Mouse (Mus musculus) liver, adult 2 months (tissue): ENCODE data around the gene Mrpl42. TPM values are rescaled to one million over a fixed set of nuclear protein-coding genes. Genes with fewer than 3 reads are reported as not detected.

Experiments used
- DNase-seq: peaks from one replicate; pipeline ENCODE4 v3.0.0-alpha.2; 2011; ENCODE audit warnings: low read depth, low spot score; ENCODE audit errors: extremely low read depth
- H3K27ac ChIP-seq: fragments of 200-500 bp; replicated peaks from 2 replicates; pipeline ENCODE4 v1.5.1; 2012; ENCODE audit warnings: low read depth, mild to moderate bottlenecking, control low read depth, inconsistent platforms, low read length; ENCODE audit not compliant: insufficient read depth
- H3K27me3 ChIP-seq: fragments of 200-500 bp; 2 replicates; pipeline ENCODE4 v1.6.1; 2012; ENCODE audit warnings: mild to moderate bottlenecking, moderate library complexity, low read length, inconsistent platforms; ENCODE audit not compliant: control insufficient read depth, insufficient read depth
- H3K36me3 ChIP-seq: fragments of 200-500 bp; 2 replicates; pipeline ENCODE4 v1.6.1; 2012; ENCODE audit warnings: low read length, inconsistent platforms; ENCODE audit not compliant: control insufficient read depth, insufficient read depth
- H3K4me1 ChIP-seq: fragments of 200-500 bp; 2 replicates; pipeline ENCODE4 v1.6.1; 2011; ENCODE audit warnings: low read length; ENCODE audit not compliant: control insufficient read depth, insufficient read depth
- H3K4me3 ChIP-seq: fragments of 200-500 bp; 2 replicates; pipeline ENCODE4 v1.5.1; 2011; ENCODE audit warnings: low read depth, mild to moderate bottlenecking, control low read depth, low read length, moderate library complexity; ENCODE audit not compliant: insufficient read depth
- H3K79me2 ChIP-seq: fragments of 200-500 bp; 2 replicates; pipeline ENCODE4 v1.6.1; 2012; ENCODE audit warnings: inconsistent platforms, mild to moderate bottlenecking, low read length, moderate library complexity; ENCODE audit not compliant: control insufficient read depth, insufficient read depth
- H3K9ac ChIP-seq: fragments of 200-500 bp; 2 replicates; pipeline ENCODE4 v1.6.1; 2012; ENCODE audit warnings: low read depth, mild to moderate bottlenecking, control low read depth, inconsistent platforms, low read length
- CTCF ChIP-seq: fragments of 200-500 bp; IDR thresholded peaks from 2 replicates; pipeline ENCODE4 v1.5.1; 2011; ENCODE audit warnings: low read depth, low read length, control low read depth
- POLR2A ChIP-seq: fragments of 200-500 bp; IDR thresholded peaks from 2 replicates; pipeline ENCODE4 v1.6.1; 2011; ENCODE audit warnings: low read length, control low read depth; ENCODE audit not compliant: insufficient read depth; ENCODE audit errors: extremely low read depth
- WGBS: fragments of 180-500 bp; shearing (Covaris S2); methylation state at CpG from one replicate; pipeline ENCODE4 v1.1.7; 2018; 5-methylcytosine and 5-hydroxymethylcytosine counted together
- polyA plus RNA-seq: library from polyadenylated mRNA; depleted of rRNA; stranded (reverse); fragments of >200 nt; gene quantifications from 2 replicates; pipeline ENCODE4 v1.2.3, GENCODE M21; 2012
- total RNA-seq: library from RNA; depleted of rRNA; stranded (reverse); fragments of >200 nt; gene quantifications from 2 replicates; pipeline ENCODE4 v1.2.3, GENCODE M21; 2014

Mrpl42 gene
- total and polyA plus RNA-seq, 2 experiments: 73.1 to 98.5 TPM

GRCm38 (mm10) chr10:95471889-95472547 is 29.7 kb downstream of the Mrpl42 start:
- H3K9ac ChIP-seq: no peak overlapping the region
- H3K4me1 ChIP-seq: no peaks in the 10 kb centered on the region
- H3K4me3 ChIP-seq: no peak overlapping the region
- no peak for DNase-seq
- H3K27me3 ChIP-seq: no peaks in the 10 kb centered on the region
- 92% methylated on average over 11 of the region's 11 CpGs for WGBS
- no peaks in the 10 kb centered on the region for H3K79me2 ChIP-seq
- TF ChIP-seq POLR2A (no peak), CTCF (no peak)
- no peaks in the 10 kb centered on the region for H3K36me3 ChIP-seq
- H3K27ac ChIP-seq: no peak overlapping the region

GRCm38 (mm10) chr10:95471186-95471585 is 30.6 kb downstream of the Mrpl42 start:
- Histone ChIP-seq H3K79me2 (no peaks in the 10 kb centered on the region), H3K27me3 (no peaks in the 10 kb centered on the region), H3K27ac (no peak overlapping the region), H3K36me3 (no peaks in the 10 kb centered on the region), H3K4me1 (no peaks in the 10 kb centered on the region), H3K4me3 (no peak overlapping the region), H3K9ac (no peak overlapping the region)
- no peak for DNase-seq
- TF ChIP-seq CTCF: no peak
- no peak for TF ChIP-seq POLR2A
- WGBS: 78% methylated on average over 3 of the region's 3 CpGs

- Histone ChIP-seq H3K9ac (no peak overlapping the region), H3K27ac (no peak overlapping the region), H3K36me3 (no peaks in the 10 kb centered on the region), H3K27me3 (no peaks in the 10 kb centered on the region), H3K4me1 (no peaks in the 10 kb centered on the region), H3K79me2 (no peaks in the 10 kb centered on the region), H3K4me3 (no peak overlapping the region)
- TF ChIP-seq POLR2A (no peak), CTCF (no peak)
- WGBS: 76% methylated on average over 4 of the region's 4 CpGs
- DNase-seq: no peak
Measured at GRCm38 (mm10) chr10:95468894-95469293, 32.8 kb downstream of the Mrpl42 start.

GRCm38 (mm10) chr10:95465485-95465896 is 36.2 kb downstream of the Mrpl42 start:
- DNase-seq: no peak
- no peaks in the 10 kb centered on the region for H3K27me3 ChIP-seq
- no peak for TF ChIP-seq POLR2A
- no peak for TF ChIP-seq CTCF
- 50% methylated on average over 4 of the region's 4 CpGs for WGBS
- no peak overlapping the region for H3K4me3 ChIP-seq
- no peaks in the 10 kb centered on the region for H3K79me2 ChIP-seq
- H3K27ac ChIP-seq: no peak overlapping the region
- no peaks in the 10 kb centered on the region for H3K4me1 ChIP-seq
- no peak overlapping the region for H3K9ac ChIP-seq
- no peaks in the 10 kb centered on the region for H3K36me3 ChIP-seq

GRCm38 (mm10) chr10:95464527-95464926 is 37.2 kb downstream of the Mrpl42 start:
- TF ChIP-seq CTCF (no peak), POLR2A (no peak)
- Histone ChIP-seq H3K27me3 (no peaks in the 10 kb centered on the region), H3K36me3 (no peaks in the 10 kb centered on the region), H3K4me3 (no peak overlapping the region), H3K4me1 (no peaks in the 10 kb centered on the region), H3K79me2 (no peaks in the 10 kb centered on the region), H3K9ac (no peak overlapping the region), H3K27ac (no peak overlapping the region)
- 90% methylated on average over 6 of the region's 6 CpGs for WGBS
- DNase-seq: no peak

- Histone ChIP-seq H3K36me3 (no peaks in the 10 kb centered on the region), H3K79me2 (no peaks in the 10 kb centered on the region), H3K4me1 (no peaks in the 10 kb centered on the region), H3K27ac (no peak overlapping the region), H3K27me3 (no peaks in the 10 kb centered on the region), H3K4me3 (no peak overlapping the region), H3K9ac (no peak overlapping the region)
- DNase-seq: no peak
- TF ChIP-seq POLR2A: no peak
- 82% methylated on average over 1 of the region's 1 CpGs for WGBS
Measured at GRCm38 (mm10) chr10:95462231-95462630, 39.5 kb downstream of the Mrpl42 start.
